Mouse (Mus musculus): ENCODE measurements at regions not wholly inside any gene's neighbourhood (a gene's known extent, or its start where the extent isn't known, plus 50 kb on each side); places are given as distances from the start of the nearest gene placed in this dataset.

DNA sequence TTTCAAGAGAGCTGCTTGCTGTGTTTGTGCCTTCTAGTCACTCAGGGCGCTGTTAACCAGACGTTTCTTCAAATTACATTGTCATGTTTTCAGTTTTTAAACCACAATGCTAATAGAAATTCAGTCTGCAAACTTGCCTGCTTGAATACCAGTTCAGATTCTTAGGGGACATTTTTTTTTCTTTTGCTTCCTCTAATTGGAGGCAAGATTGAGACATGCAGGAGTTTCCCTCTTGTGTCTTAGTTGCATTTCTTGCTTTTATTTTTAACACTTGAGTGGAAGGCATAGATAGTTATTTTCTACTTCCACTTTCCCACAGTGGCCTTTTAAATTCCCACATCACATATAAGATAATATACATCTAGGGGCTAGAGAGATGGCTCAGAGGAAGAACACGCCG lies 246.8 kb downstream of the Grpr start:
- Histone ChIP-seq H3K36me3 (no peaks in the 10 kb centered on the region), H3K9me3 (replicated peaks) (no peaks in the 10 kb centered on the region), H3K27me3 (ENCODE audit: low read depth, poor library complexity, severe bottlenecking) (peaks cover 86% of the 10 kb centered on the region), H3K27ac (replicated peaks) (no peak overlapping the region), H3K4me3 (no peak overlapping the region), H3K4me1 (no peaks in the 10 kb centered on the region)
- 86% methylated on average over 4 of the region's 4 CpGs for WGBS
- no peak for DNase-seq (ENCODE audit: low spot score)

DNA sequence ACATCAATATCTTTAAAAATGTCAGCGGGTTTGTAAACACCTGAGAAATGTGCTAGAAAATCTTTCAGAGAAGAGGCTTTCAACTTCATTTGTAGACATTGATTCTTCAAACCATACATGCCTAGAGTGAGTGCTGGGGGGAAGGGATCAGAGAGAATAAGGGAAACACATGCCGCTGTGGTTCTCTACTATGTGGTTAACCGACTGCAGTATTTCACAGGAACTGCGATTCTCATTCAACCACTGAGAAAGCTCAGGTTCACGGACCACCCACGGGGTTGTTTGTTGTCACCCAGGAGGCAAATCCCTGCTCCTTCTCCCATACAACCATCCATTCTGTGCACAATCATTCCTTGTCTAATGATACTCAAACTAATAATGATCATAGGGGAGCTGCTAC lies 248.4 kb downstream of the Grpr start:
- Histone ChIP-seq H3K27me3 (ENCODE audit: low read depth, poor library complexity, severe bottlenecking) (peaks cover 85% of the 10 kb centered on the region), H3K4me1 (no peaks in the 10 kb centered on the region), H3K9me3 (replicated peaks) (no peaks in the 10 kb centered on the region), H3K27ac (replicated peaks) (no peak overlapping the region), H3K4me3 (no peak overlapping the region), H3K36me3 (no peaks in the 10 kb centered on the region)
- 81% methylated on average over 6 of the region's 6 CpGs for WGBS
- no peak for DNase-seq (ENCODE audit: low spot score)

DNA sequence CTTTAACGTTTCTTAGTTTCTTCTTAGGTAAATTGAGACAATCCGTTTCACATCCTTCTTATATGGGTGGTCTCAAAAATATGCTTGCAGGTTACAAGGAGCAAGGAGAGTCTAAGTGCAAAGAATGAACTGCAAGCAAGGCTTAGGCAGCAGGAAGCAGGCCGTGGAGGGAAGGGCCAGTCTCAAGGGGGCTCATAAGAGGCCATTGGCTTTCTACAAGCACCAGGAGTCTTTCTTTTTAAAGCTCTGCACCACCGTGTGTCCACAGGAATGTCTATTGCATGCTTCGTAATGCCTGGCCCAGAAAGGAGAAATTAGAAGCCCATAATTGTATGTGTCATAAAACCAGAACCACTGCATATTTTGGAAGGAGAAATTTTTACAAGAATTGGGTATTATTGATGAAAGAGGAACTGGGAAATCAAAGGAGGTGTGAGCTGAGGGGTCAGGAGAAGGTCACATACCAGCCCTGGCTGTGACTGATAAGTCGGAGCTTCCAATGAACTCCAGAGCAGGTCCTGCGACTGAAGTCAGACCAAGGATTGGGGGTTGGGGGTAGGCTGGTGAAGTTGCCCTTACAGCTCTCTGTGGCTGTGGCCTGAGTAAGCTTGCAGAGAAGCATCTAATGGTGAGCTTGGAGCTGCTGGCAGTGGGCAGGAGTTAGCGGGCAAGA lies 252.4 kb downstream of the Grpr start:
- DNase-seq (ENCODE audit: low spot score) = no peak
- Histone ChIP-seq H3K4me1 (no peaks in the 10 kb centered on the region), H3K27me3 (ENCODE audit: low read depth, poor library complexity, severe bottlenecking) (peaks cover 95% of the 10 kb centered on the region), H3K27ac (replicated peaks) (no peak overlapping the region), H3K4me3 (no peak overlapping the region), H3K9me3 (replicated peaks) (no peaks in the 10 kb centered on the region), H3K36me3 (no peaks in the 10 kb centered on the region)
- WGBS = 72% methylated on average over 8 of the region's 8 CpGs

DNA sequence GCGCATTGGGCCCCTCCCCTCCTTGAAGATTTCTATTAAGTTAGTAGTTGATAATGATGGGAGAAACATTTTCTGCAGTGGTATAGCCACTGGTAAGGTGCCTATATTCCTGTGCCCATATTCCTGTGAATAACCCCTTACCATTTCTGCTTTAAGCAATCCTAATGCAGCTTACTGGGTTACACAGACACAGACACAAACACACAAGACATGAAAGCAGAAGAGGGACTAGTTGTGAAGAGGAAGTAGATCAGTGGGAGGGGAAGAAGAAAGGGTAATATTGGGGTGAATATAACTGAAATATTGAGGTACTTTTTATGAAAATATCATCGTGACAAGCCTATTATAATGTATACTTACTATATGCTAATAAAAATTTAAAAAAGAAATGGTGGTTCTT lies 288.2 kb downstream of the Grpr start:
- H3K9me3 ChIP-seq (replicated peaks) = no peaks in the 10 kb centered on the region
- no peaks in the 10 kb centered on the region for H3K4me1 ChIP-seq
- WGBS = 95% methylated on average over 2 of the region's 2 CpGs
- DNase-seq (ENCODE audit: low spot score) = no peak
- H3K27me3 ChIP-seq (ENCODE audit: low read depth, poor library complexity, severe bottlenecking) = peaks cover 68% of the 10 kb centered on the region
- H3K4me3 ChIP-seq = no peak overlapping the region
- H3K36me3 ChIP-seq = no peaks in the 10 kb centered on the region
- H3K27ac ChIP-seq (replicated peaks) = no peak overlapping the region

DNA sequence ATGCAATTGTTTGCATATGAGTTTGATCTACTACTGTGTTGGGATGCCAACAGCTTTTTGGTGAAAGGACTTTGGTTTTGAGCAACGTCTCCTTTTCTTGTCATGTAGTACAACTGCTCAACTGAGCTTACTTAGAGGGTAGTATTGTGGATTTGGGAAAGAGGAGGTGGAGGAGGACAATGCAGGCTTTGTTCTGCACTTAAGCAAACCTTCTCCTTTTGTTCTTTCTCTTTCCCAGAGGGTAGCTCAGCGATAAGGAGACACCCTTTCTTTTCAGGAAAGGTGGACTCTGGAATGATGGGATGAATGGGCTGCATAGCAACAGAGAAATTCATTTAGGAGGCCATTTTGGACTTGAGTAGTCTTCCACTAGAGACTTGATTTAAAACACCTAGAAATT lies 288.6 kb upstream of the S100g start:
- H3K27ac ChIP-seq (replicated peaks) = no peak overlapping the region
- WGBS = 23% methylated on average over 2 of the region's 2 CpGs
- H3K4me3 ChIP-seq = no peak overlapping the region
- H3K27me3 ChIP-seq (ENCODE audit: low read depth, poor library complexity, severe bottlenecking) = peaks cover 84% of the 10 kb centered on the region
- no peaks in the 10 kb centered on the region for H3K4me1 ChIP-seq
- DNase-seq (ENCODE audit: low spot score) = no peak
- no peaks in the 10 kb centered on the region for H3K36me3 ChIP-seq
- H3K9me3 ChIP-seq (replicated peaks) = no peaks in the 10 kb centered on the region

- peaks cover 80% of the 10 kb centered on the region for H3K27me3 ChIP-seq (ENCODE audit: low read depth, poor library complexity, severe bottlenecking)
- 89% methylated on average over 2 of the region's 2 CpGs for WGBS
- DNase-seq (ENCODE audit: low spot score) = no peak
Measured at GRCm38 (mm10) chrX:163205260-163205659, 240.9 kb upstream of the S100g start.

DNA sequence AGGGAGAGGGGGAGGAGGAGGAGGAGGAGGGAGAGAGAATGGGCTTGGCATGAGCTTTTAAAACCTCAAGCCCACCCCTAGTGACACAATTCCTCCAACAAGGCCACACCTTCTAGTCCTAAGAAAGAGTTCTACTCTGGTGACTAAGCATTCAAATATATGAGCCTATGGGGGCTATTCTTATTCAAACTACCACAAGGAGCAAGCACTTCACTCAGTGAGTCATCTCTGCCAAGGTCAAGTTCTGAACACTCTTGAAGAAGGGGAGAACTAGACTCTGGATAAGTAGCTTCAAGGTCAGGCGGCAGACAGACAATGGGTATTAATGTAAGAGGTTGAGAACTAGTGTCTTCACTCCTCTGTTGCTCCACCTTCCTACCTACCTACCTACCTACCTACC lies 239.0 kb upstream of the S100g start:
- no peak overlapping the region for H3K27ac ChIP-seq (replicated peaks)
- H3K27me3 ChIP-seq (ENCODE audit: low read depth, poor library complexity, severe bottlenecking) = peaks cover 78% of the 10 kb centered on the region
- no peak for DNase-seq (ENCODE audit: low spot score)
- H3K36me3 ChIP-seq = no peaks in the 10 kb centered on the region
- no peak overlapping the region for H3K4me3 ChIP-seq
- no peaks in the 10 kb centered on the region for H3K9me3 ChIP-seq (replicated peaks)
- H3K4me1 ChIP-seq = no peaks in the 10 kb centered on the region
- WGBS = 73% methylated on average over 1 of the region's 1 CpGs

More at GRCm38 (mm10) chrX:163205260-163205659, 240.9 kb upstream of the S100g start:
- no peak overlapping the region for H3K4me3 ChIP-seq
- H3K36me3 ChIP-seq = no peaks in the 10 kb centered on the region
- no peak overlapping the region for H3K27ac ChIP-seq (replicated peaks)
- H3K9me3 ChIP-seq (replicated peaks) = no peaks in the 10 kb centered on the region
- no peaks in the 10 kb centered on the region for H3K4me1 ChIP-seq

DNA sequence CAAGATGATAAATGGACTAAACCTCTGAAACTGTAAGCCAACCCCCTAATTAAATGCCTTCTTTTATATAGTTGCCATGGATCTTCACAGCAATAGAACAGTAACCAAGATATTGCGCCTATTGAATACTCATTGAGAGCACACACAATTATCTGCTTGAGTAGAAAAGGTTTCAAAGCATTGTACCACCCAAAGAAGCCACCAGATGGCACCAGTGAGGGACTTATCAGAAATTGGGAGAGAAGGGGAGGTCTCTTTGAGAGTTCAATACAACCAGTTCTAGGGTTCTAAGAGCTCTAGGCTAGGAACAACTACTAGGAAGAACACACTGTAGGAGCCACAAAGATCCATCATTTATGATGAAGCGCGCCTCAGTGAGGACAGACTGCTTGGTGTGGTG lies 217.2 kb upstream of the S100g start:
- DNase-seq (ENCODE audit: low spot score) = no peak
- WGBS = 91% methylated on average over 3 of the region's 3 CpGs
- no peak overlapping the region for H3K27ac ChIP-seq (replicated peaks)
- peaks cover 48% of the 10 kb centered on the region for H3K27me3 ChIP-seq (ENCODE audit: low read depth, poor library complexity, severe bottlenecking)
- H3K36me3 ChIP-seq = no peaks in the 10 kb centered on the region
- H3K4me1 ChIP-seq = no peaks in the 10 kb centered on the region
- H3K9me3 ChIP-seq (replicated peaks) = no peaks in the 10 kb centered on the region
- no peak overlapping the region for H3K4me3 ChIP-seq

GRCm38 (mm10) chrX:163164810-163165209 lies 200.4 kb upstream of the S100g start:
- WGBS = 92% methylated on average over 2 of the region's 2 CpGs

GRCm38 (mm10) chrX:163155251-163155650 lies 190.9 kb upstream of the S100g start:
- H3K36me3 ChIP-seq = no peaks in the 10 kb centered on the region
- H3K4me1 ChIP-seq = no peaks in the 10 kb centered on the region
- H3K27me3 ChIP-seq (ENCODE audit: low read depth, poor library complexity, severe bottlenecking) = peaks cover 87% of the 10 kb centered on the region
- no peak for DNase-seq (ENCODE audit: low spot score)
- 82% methylated on average over 5 of the region's 5 CpGs for WGBS
- H3K27ac ChIP-seq (replicated peaks) = no peak overlapping the region
- no peaks in the 10 kb centered on the region for H3K9me3 ChIP-seq (replicated peaks)
- no peak overlapping the region for H3K4me3 ChIP-seq

More at GRCm38 (mm10) chrX:163164810-163165209, 200.4 kb upstream of the S100g start:
- DNase-seq (ENCODE audit: low spot score) = no peak
- Histone ChIP-seq H3K27me3 (ENCODE audit: low read depth, poor library complexity, severe bottlenecking) (peaks cover 56% of the 10 kb centered on the region), H3K36me3 (no peaks in the 10 kb centered on the region), H3K4me3 (no peak overlapping the region), H3K27ac (replicated peaks) (no peak overlapping the region), H3K9me3 (replicated peaks) (no peaks in the 10 kb centered on the region), H3K4me1 (no peaks in the 10 kb centered on the region)

- no peak for DNase-seq (ENCODE audit: low spot score)
- no peaks in the 10 kb centered on the region for H3K4me1 ChIP-seq
- no peak overlapping the region for H3K4me3 ChIP-seq
- H3K27me3 ChIP-seq (ENCODE audit: low read depth, poor library complexity, severe bottlenecking) = peaks cover 55% of the 10 kb centered on the region
- no peaks in the 10 kb centered on the region for H3K9me3 ChIP-seq (replicated peaks)
- no peaks in the 10 kb centered on the region for H3K36me3 ChIP-seq
- no peak overlapping the region for H3K27ac ChIP-seq (replicated peaks)
- 74% methylated on average over 2 of the region's 2 CpGs for WGBS
Measured at GRCm38 (mm10) chrX:163151970-163152369, 187.6 kb upstream of the S100g start.

GRCm38 (mm10) chrX:163144475-163144874 lies 180.1 kb upstream of the S100g start:
- Histone ChIP-seq H3K27me3 (ENCODE audit: low read depth, poor library complexity, severe bottlenecking) (peaks cover 51% of the 10 kb centered on the region), H3K27ac (replicated peaks) (no peak overlapping the region), H3K9me3 (replicated peaks) (no peaks in the 10 kb centered on the region), H3K4me3 (no peak overlapping the region), H3K4me1 (no peaks in the 10 kb centered on the region), H3K36me3 (no peaks in the 10 kb centered on the region)
- no peak for DNase-seq (ENCODE audit: low spot score)
- WGBS = 70% methylated on average over 3 of the region's 3 CpGs

DNA sequence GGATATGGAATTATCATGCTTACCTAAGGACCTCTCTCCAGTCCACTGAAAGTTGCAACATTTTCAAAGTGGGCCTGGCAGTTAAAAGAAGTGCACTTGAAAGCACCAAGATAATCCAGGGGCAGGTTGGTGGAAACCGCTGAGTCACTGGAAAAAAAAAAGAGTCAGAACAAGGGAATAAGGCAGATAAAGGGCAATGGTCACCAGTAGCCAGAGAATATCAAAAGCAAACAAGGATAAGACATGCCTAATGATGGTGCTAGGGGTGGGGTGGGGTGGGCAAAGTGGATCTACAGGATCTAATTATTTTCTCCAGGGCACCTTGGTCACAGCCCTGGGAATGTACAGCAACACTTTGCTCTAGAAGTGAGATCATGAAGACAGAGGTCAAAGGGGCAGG lies 175.1 kb upstream of the S100g start:
- 82% methylated on average over 1 of the region's 1 CpGs for WGBS
- Histone ChIP-seq H3K4me3 (no peak overlapping the region), H3K27me3 (ENCODE audit: low read depth, poor library complexity, severe bottlenecking) (peaks cover 87% of the 10 kb centered on the region)

GRCm38 (mm10) chrX:163128626-163129025 lies 164.2 kb upstream of the S100g start:
- Histone ChIP-seq H3K36me3 (no peaks in the 10 kb centered on the region), H3K4me3 (no peak overlapping the region), H3K27ac (replicated peaks) (no peak overlapping the region), H3K4me1 (no peaks in the 10 kb centered on the region), H3K27me3 (ENCODE audit: low read depth, poor library complexity, severe bottlenecking) (peaks cover 89% of the 10 kb centered on the region), H3K9me3 (replicated peaks) (no peaks in the 10 kb centered on the region)
- 84% methylated on average over 1 of the region's 1 CpGs for WGBS
- DNase-seq (ENCODE audit: low spot score) = no peak

More for the DNA sequence above, 175.1 kb upstream of the S100g start:
- H3K4me1 ChIP-seq = no peaks in the 10 kb centered on the region
- no peaks in the 10 kb centered on the region for H3K9me3 ChIP-seq (replicated peaks)
- DNase-seq (ENCODE audit: low spot score) = no peak
- H3K36me3 ChIP-seq = no peaks in the 10 kb centered on the region
- H3K27ac ChIP-seq (replicated peaks) = no peak overlapping the region

Measured in midbrain, embryonic 10.5 days (tissue).